Mouse (Mus musculus) retina, adult 2 months (tissue): Measurements from ENCODE around the gene Fgfr2.

ENCODE experiments used
- DNase-seq: peaks from one replicate; pipeline ENCODE4 v3.0.0-alpha.2; 2012; ENCODE audit warnings: low read depth, low spot score

The Fgfr2 gene

GRCm38 (mm10) chr7:130959868-130960267, 2163.3 kb downstream of the Fgfr2 start:
- DNase-seq = no peak

- DNase-seq = no peak
These were observed 2164.6 kb downstream of the Fgfr2 start for GRCm38 (mm10) chr7:130958551-130958950.

GRCm38 (mm10) chr7:130954177-130954601, 2169.0 kb downstream of the Fgfr2 start:
- no peak for DNase-seq

GRCm38 (mm10) chr7:130953376-130953775, 2169.8 kb downstream of the Fgfr2 start:
- no peak for DNase-seq

- DNase-seq = no peak
These were observed 2172.1 kb downstream of the Fgfr2 start for GRCm38 (mm10) chr7:130951004-130951403.

- DNase-seq = no peak
These were observed 2172.7 kb downstream of the Fgfr2 start for GRCm38 (mm10) chr7:130950482-130950881.

- DNase-seq = no peak
These were observed 2173.8 kb downstream of the Fgfr2 start for GRCm38 (mm10) chr7:130949331-130949751.

GRCm38 (mm10) chr7:130948563-130949208, 2174.5 kb downstream of the Fgfr2 start:
- no peak for DNase-seq

GRCm38 (mm10) chr7:130946303-130946702, 2176.8 kb downstream of the Fgfr2 start:
- no peak for DNase-seq

- DNase-seq = no peak
These were observed 2177.4 kb downstream of the Fgfr2 start for GRCm38 (mm10) chr7:130945730-130946129.

GRCm38 (mm10) chr7:130944766-130945475, 2178.2 kb downstream of the Fgfr2 start:
- no peak for DNase-seq

- no peak for DNase-seq
These were observed 2179.8 kb downstream of the Fgfr2 start for GRCm38 (mm10) chr7:130943280-130943895.

GRCm38 (mm10) chr7:130940733-130941132, 2182.4 kb downstream of the Fgfr2 start:
- DNase-seq = no peak

- DNase-seq = no peak
These were observed 2184.3 kb downstream of the Fgfr2 start for GRCm38 (mm10) chr7:130938896-130939295.

- no peak for DNase-seq
These were observed 2185.1 kb downstream of the Fgfr2 start for GRCm38 (mm10) chr7:130938005-130938404.

GRCm38 (mm10) chr7:130937266-130937841, 2185.8 kb downstream of the Fgfr2 start:
- DNase-seq = no peak

GRCm38 (mm10) chr7:130936472-130936951, 2186.6 kb downstream of the Fgfr2 start:
- DNase-seq = no peak

GRCm38 (mm10) chr7:130935793-130936471, 2187.2 kb downstream of the Fgfr2 start, which contains the start of gene Htra1:
Gene Htra1, plus strand, starts transcription at chr7:130936111.
- peak; percentile 51 for DNase-seq

- DNase-seq = no peak
These were observed 2187.7 kb downstream of the Fgfr2 start for GRCm38 (mm10) chr7:130935421-130935792.

GRCm38 (mm10) chr7:130934654-130935053, 2188.5 kb downstream of the Fgfr2 start:
- DNase-seq = no peak

- no peak for DNase-seq
These were observed 2190.2 kb downstream of the Fgfr2 start for GRCm38 (mm10) chr7:130932921-130933320.

GRCm38 (mm10) chr7:130930401-130930800, 2192.7 kb downstream of the Fgfr2 start:
- no peak for DNase-seq
